Mouse (Mus musculus) thymus, postnatal 4 days (tissue): Measurements from ENCODE around the gene Nucb1.
"Not testable (repeated sequence)": the region's sequence is repeated elsewhere in the genome, so short reads cannot be mapped to it uniquely, and the experiment has no call there.

ENCODE experiments used
- DNase-seq: peaks from one replicate; pipeline ENCODE4 v3.0.0; 2021

Gene Nucb1

GRCm38 (mm10) chr7:45509912-45510787 lies at the start of gene Nucb1:
Nucb1 (minus strand) TSS chr7:45510406.
- peak; percentile 94 for DNase-seq

- DNase-seq, result no peak
Measured at GRCm38 (mm10) chr7:45558907-45559306, 48.7 kb upstream of the Nucb1 start.

- DNase-seq, result peak; percentile 93
Measured at GRCm38 (mm10) chr7:45555787-45556186, 45.6 kb upstream of the Nucb1 start.

- DNase-seq, result no peak
Measured at GRCm38 (mm10) chr7:45554744-45555143, 44.5 kb upstream of the Nucb1 start, which contains the start of gene Hsd17b14. Hsd17b14 (plus strand) TSS chr7:45554893.

- no peak for DNase-seq
Measured at GRCm38 (mm10) chr7:45553990-45554389, 43.8 kb upstream of the Nucb1 start.

GRCm38 (mm10) chr7:45553519-45553918 lies 43.3 kb upstream of the Nucb1 start:
- no peak for DNase-seq

GRCm38 (mm10) chr7:45551512-45551883 lies 41.3 kb upstream of the Nucb1 start:
- DNase-seq, result no peak

GRCm38 (mm10) chr7:45550821-45551511 lies 40.8 kb upstream of the Nucb1 start:
- DNase-seq, result no peak

- DNase-seq, result no peak
Measured at GRCm38 (mm10) chr7:45549641-45550436, 39.6 kb upstream of the Nucb1 start.

- DNase-seq, result no peak
Measured at GRCm38 (mm10) chr7:45544525-45544924, 34.3 kb upstream of the Nucb1 start.

GRCm38 (mm10) chr7:45540213-45540612 lies 30.0 kb upstream of the Nucb1 start:
- no peak for DNase-seq

GRCm38 (mm10) chr7:45539095-45539494 lies 28.9 kb upstream of the Nucb1 start:
- DNase-seq, result no peak

- peak; percentile 40 for DNase-seq
Measured at GRCm38 (mm10) chr7:45538163-45539041, 28.2 kb upstream of the Nucb1 start.

- DNase-seq, result no peak
Measured at GRCm38 (mm10) chr7:45537602-45538001, 27.4 kb upstream of the Nucb1 start.

GRCm38 (mm10) chr7:45535676-45536075 lies 25.5 kb upstream of the Nucb1 start:
- DNase-seq, result no peak

- DNase-seq, result no peak
Measured at GRCm38 (mm10) chr7:45530643-45531042, 20.4 kb upstream of the Nucb1 start.

GRCm38 (mm10) chr7:45529461-45529860 lies 19.3 kb upstream of the Nucb1 start:
- no peak for DNase-seq

GRCm38 (mm10) chr7:45527169-45527568 lies 17.0 kb upstream of the Nucb1 start:
- DNase-seq, result not testable (repeated sequence)

GRCm38 (mm10) chr7:45526474-45527120 lies 16.4 kb upstream of the Nucb1 start:
- DNase-seq, result no peak

- peak; percentile 95 for DNase-seq
Measured at GRCm38 (mm10) chr7:45525809-45526473, 15.7 kb upstream of the Nucb1 start, which contains the start of the genes Ppp1r15a and Plekha4. Ppp1r15a (minus strand) TSS chr7:45526268. Plekha4 (plus strand) TSS chr7:45526330.
